Mouse (Mus musculus): ENCODE results near the gene Olfr1270. TPM values are rescaled to one million over a fixed set of nuclear protein-coding genes. Genes with fewer than 3 reads are reported as not detected.

Olfr1270 gene
- polyA plus RNA-seq, 1 experiment from 2014 or later = not detected

DNA sequence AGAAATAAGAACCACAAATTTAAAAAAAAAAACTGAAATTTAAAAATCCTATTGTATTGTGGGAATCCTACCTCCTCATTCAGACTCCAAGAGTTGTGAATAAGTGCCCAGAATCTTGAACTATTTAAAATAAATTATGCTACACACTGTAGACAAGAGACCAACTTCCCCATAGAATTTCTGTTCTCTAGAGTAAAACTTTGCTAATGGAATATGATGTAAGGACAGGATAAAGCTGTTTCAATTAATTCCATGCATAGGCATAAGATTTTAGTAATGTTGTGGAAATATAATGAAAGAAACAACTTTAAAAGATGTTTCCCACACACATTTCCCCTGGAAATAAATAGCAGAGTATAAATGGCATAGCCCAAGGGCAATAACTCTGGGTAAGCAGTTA, 10.7 kb downstream of the Olfr1270 start, which contains the start of gene Olfr32:
TSS of gene Olfr32 (minus strand) at position 101 of the 400 bp plus-strand sequence.
- Histone ChIP-seq H3K9me3 (ENCODE audit: control insufficient read depth) (no peaks in the 10 kb centered on the region), H3K4me1 (replicated peaks; ENCODE audit: control insufficient read depth, insufficient read depth, low read length) (no peaks in the 10 kb centered on the region), H3K27me3 (replicated peaks; ENCODE audit: control insufficient read depth, insufficient read depth, low read length) (no peaks in the 10 kb centered on the region), H3K27ac (ENCODE audit: low read depth, low read length) (no peak within 1 kb of the TSS), H3K4me2 (replicated peaks; ENCODE audit: low read depth) (no peak within 1 kb of the TSS), H3K9ac (ENCODE audit: low read depth, low read length) (no peak within 1 kb of the TSS), H3K4me3 (ENCODE audit: low read depth, low read length) (no peak within 1 kb of the TSS), H3K36me3 (ENCODE audit: control insufficient read depth, insufficient read depth) (no peaks in the 10 kb centered on the region)
- no peak for ATAC-seq
- TF ChIP-seq CTCF (IDR thresholded peaks at IDR 0.05; ENCODE audit: low read depth) = no peak

DNA sequence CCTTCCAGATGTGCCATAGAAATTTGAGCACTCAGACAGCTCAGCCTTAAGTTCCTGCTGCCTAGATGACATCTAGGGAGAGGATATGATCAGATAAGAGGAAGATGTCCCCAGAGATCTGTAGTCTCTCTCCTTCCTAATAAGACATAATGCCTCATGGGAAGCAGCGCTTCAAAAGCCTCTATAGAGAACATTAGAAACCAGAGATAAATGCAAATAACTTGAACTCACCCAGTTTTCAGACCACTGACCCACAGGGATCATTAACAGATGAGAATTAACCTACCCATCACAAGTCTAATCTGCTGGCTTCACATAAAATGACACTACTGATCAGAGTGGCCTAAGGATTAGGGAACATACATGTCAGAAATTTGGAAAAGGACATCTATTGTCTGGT, 31.6 kb downstream of the Olfr1270 start, which contains the start of gene Olfr1269:
TSS of gene Olfr1269 (minus strand) at position 101 of the 400 bp plus-strand sequence.
- TF ChIP-seq CTCF (IDR thresholded peaks at IDR 0.05; ENCODE audit: low read depth) = no peak
- H3K9ac ChIP-seq (ENCODE audit: low read depth, low read length) = no peak within 1 kb of the TSS
- WGBS = 93% methylated on average over 1 of the region's 1 CpGs
- H3K4me1 ChIP-seq (replicated peaks; ENCODE audit: control insufficient read depth, insufficient read depth, low read length) = no peaks in the 10 kb centered on the region
- no peak within 1 kb of the TSS for H3K27ac ChIP-seq (ENCODE audit: low read depth, low read length)
- no peak within 1 kb of the TSS for H3K4me2 ChIP-seq (replicated peaks; ENCODE audit: low read depth)
- no peaks in the 10 kb centered on the region for H3K9me3 ChIP-seq (ENCODE audit: control insufficient read depth)
- no peak for ATAC-seq
- H3K27me3 ChIP-seq (replicated peaks; ENCODE audit: control insufficient read depth, insufficient read depth, low read length) = no peaks in the 10 kb centered on the region
- H3K36me3 ChIP-seq (ENCODE audit: control insufficient read depth, insufficient read depth) = no peaks in the 10 kb centered on the region
- H3K4me3 ChIP-seq (ENCODE audit: low read depth, low read length) = no peak within 1 kb of the TSS

Other genes with a start within 250 kb of the Olfr1270 start
- 0.04 and 0.05 TPM in 2 replicates for gene Olfr1258, start 225.8 kb downstream of the Olfr1270 start, polyA plus RNA-seq (2015; fragmentation: Nextera tagmentation; extraction: Ambion mirVana)
- not detected in 2 replicates for gene Olfr1259, start 204.4 kb downstream of the Olfr1270 start, polyA plus RNA-seq (2015; fragmentation: Nextera tagmentation; extraction: Ambion mirVana)
- not detected in 2 replicates for gene Olfr1260, start 178.8 kb downstream of the Olfr1270 start, polyA plus RNA-seq (2015; fragmentation: Nextera tagmentation; extraction: Ambion mirVana)
- gene Olfr1261, start 161.9 kb downstream of the Olfr1270 start, polyA plus RNA-seq (2015; fragmentation: Nextera tagmentation; extraction: Ambion mirVana) = not detected in 2 replicates
- not detected in 2 replicates for gene Olfr1262, start 152.9 kb downstream of the Olfr1270 start, polyA plus RNA-seq (2015; fragmentation: Nextera tagmentation; extraction: Ambion mirVana)
- gene Olfr1263, start 141.0 kb downstream of the Olfr1270 start, polyA plus RNA-seq (2015; fragmentation: Nextera tagmentation; extraction: Ambion mirVana) = not detected in 2 replicates
- gene Olfr1264, start 127.5 kb downstream of the Olfr1270 start, polyA plus RNA-seq (2015; fragmentation: Nextera tagmentation; extraction: Ambion mirVana) = not detected in 2 replicates
- gene Olfr1265, start 117.8 kb downstream of the Olfr1270 start, polyA plus RNA-seq (2015; fragmentation: Nextera tagmentation; extraction: Ambion mirVana) = not detected in 2 replicates
- not detected in 2 replicates for gene Olfr140, start 89.5 kb downstream of the Olfr1270 start, polyA plus RNA-seq (2015; fragmentation: Nextera tagmentation; extraction: Ambion mirVana)
- gene Olfr1269, start 31.7 kb downstream of the Olfr1270 start, polyA plus RNA-seq (2015; fragmentation: Nextera tagmentation; extraction: Ambion mirVana) = not detected in 2 replicates
- not detected in 2 replicates for gene Olfr32, start 10.8 kb downstream of the Olfr1270 start, polyA plus RNA-seq (2015; fragmentation: Nextera tagmentation; extraction: Ambion mirVana)
- gene Olfr1506, start 71.4 kb upstream of the Olfr1270 start, polyA plus RNA-seq (2015; fragmentation: Nextera tagmentation; extraction: Ambion mirVana) = not detected in 2 replicates
- not detected in 2 replicates for gene Olfr142, start 104.5 kb upstream of the Olfr1270 start, polyA plus RNA-seq (2015; fragmentation: Nextera tagmentation; extraction: Ambion mirVana)
- gene Olfr1271, start 117.9 kb upstream of the Olfr1270 start, polyA plus RNA-seq (2015; fragmentation: Nextera tagmentation; extraction: Ambion mirVana) = not detected in 2 replicates
- not detected in 2 replicates for gene Olfr1272, start 139.8 kb upstream of the Olfr1270 start, polyA plus RNA-seq (2015; fragmentation: Nextera tagmentation; extraction: Ambion mirVana)
- gene Gm13769, start 169.1 kb upstream of the Olfr1270 start, polyA plus RNA-seq (2015; fragmentation: Nextera tagmentation; extraction: Ambion mirVana) = not detected in 2 replicates
- not detected in 2 replicates for gene Olfr1274-ps, start 245.6 kb upstream of the Olfr1270 start, polyA plus RNA-seq (2015; fragmentation: Nextera tagmentation; extraction: Ambion mirVana)